Mouse (Mus musculus) cerebellum, adult 9-10 months (tissue): ENCODE results near the gene Hsf2bp.

Experiments used
- DNase-seq: peaks from one replicate; pipeline ENCODE4 v3.0.0; 2022

Gene Hsf2bp

GRCm38 (mm10) chr17:31901461-31902204 lies 134.5 kb downstream of the Hsf2bp start:
- no peak for DNase-seq

- no peak for DNase-seq
Measured at GRCm38 (mm10) chr17:31898941-31899340, 137.2 kb downstream of the Hsf2bp start.

GRCm38 (mm10) chr17:31897186-31897793 lies 138.9 kb downstream of the Hsf2bp start:
- DNase-seq: no peak

GRCm38 (mm10) chr17:31896751-31897150 lies 139.4 kb downstream of the Hsf2bp start:
- DNase-seq: no peak

GRCm38 (mm10) chr17:31896311-31896710 lies 139.8 kb downstream of the Hsf2bp start:
- DNase-seq: no peak
